In genomic region chr15:101277351-101277899, GRCm38 (mm10) we compare ENCODE assay signal across 8 mouse cellular contexts. TPM values are rescaled to one million over a fixed set of nuclear protein-coding genes. Genes with fewer than 3 reads are reported as not detected.
DNase-seq lines count a peak whose midpoint lies in the region; ATAC-seq and TF ChIP-seq lines count a peak whose summit lies in the region.
"Had no signal": no experiment of that assay in that cellular context is flagged by ENCODE, and none has a peak within 500 bp of the region (broad histone marks: within the 10 kb centered on the region; RNA-seq: fewer than 3 reads in every experiment).

No protein-coding gene starts in this region.

- TF ChIP-seq CTCF in lung, adult 2 months (IDR thresholded peaks at IDR 0.05; ENCODE audit: insufficient read depth, low read length) = no peak

- peak overlapping the region; percentile 63; the same call in 1 of the 2 replicates for H3K27ac ChIP-seq in forebrain, embryonic 12.5 days
- H3K27ac ChIP-seq in stomach, embryonic 16.5 days (ENCODE audit: low read length) = peak overlapping the region; percentile 43
- H3K27ac ChIP-seq: left cerebral cortex, adult 2 months had no signal

- H3K27me3 ChIP-seq in forebrain, embryonic 12.5 days = no peaks in the 10 kb centered on the region
- no peaks in the 10 kb centered on the region for H3K27me3 ChIP-seq in stomach, embryonic 16.5 days (ENCODE audit: control insufficient read depth, insufficient read depth, low read length)

- peak; percentile 67 for DNase-seq in right cerebral cortex, adult 18-20 months
- DNase-seq in right cerebral cortex, adult 2 months (ENCODE audit: low spot score in 2 of 2) = no peak
- peak; percentile 45 to 73 for DNase-seq in layer of hippocampus, postnatal 14 days (ENCODE audit: low spot score in 2 of 2)
- DNase-seq in lung, adult 2 months = no peak
- DNase-seq in heart, postnatal 25 days (ENCODE audit: low spot score) = no peak

- H3K4me3 ChIP-seq in forebrain, embryonic 12.5 days (replicated peaks) = no peak overlapping the region
- H3K4me3 ChIP-seq in stomach, embryonic 16.5 days (replicated peaks; ENCODE audit: low read length) = no peak overlapping the region
- H3K4me3 ChIP-seq in lung, adult 2 months (replicated peaks; ENCODE audit: extremely low read depth, low read depth, low read length) = no peak overlapping the region
- H3K4me3 ChIP-seq: left cerebral cortex, adult 2 months had no signal

- no peak for TF ChIP-seq POLR2A in lung, adult 2 months (IDR thresholded peaks at IDR 0.05; ENCODE audit: borderline replicate concordance, extremely low read depth, low read depth, low read length)

- H3K9me3 ChIP-seq in forebrain, embryonic 12.5 days = no peaks in the 10 kb centered on the region
- H3K9me3 ChIP-seq in stomach, embryonic 16.5 days (replicated peaks; ENCODE audit: control insufficient read depth, low read length) = no peaks in the 10 kb centered on the region

- no peak overlapping the region for H3K4me2 ChIP-seq in forebrain, embryonic 12.5 days
- H3K4me2 ChIP-seq in stomach, embryonic 16.5 days (ENCODE audit: low read depth, low read length) = no peak overlapping the region

- no peak overlapping the region for H3K9ac ChIP-seq in forebrain, embryonic 12.5 days
- H3K9ac ChIP-seq in stomach, embryonic 16.5 days (ENCODE audit: low read length) = no peak overlapping the region

- peaks cover 16% of the 10 kb centered on the region for H3K4me1 ChIP-seq in forebrain, embryonic 12.5 days
- H3K4me1 ChIP-seq in stomach, embryonic 16.5 days (ENCODE audit: control insufficient read depth, insufficient read depth, low read length) = peaks cover 24% of the 10 kb centered on the region
- no peaks in the 10 kb centered on the region for H3K4me1 ChIP-seq in lung, adult 2 months (ENCODE audit: control insufficient read depth, insufficient read depth, low read length)

- intact Hi-C loops in heart, postnatal 25 days (cut with DNase I) = no loop called here

- 11% methylated on average over 11 of the region's 11 CpGs for WGBS in forebrain, embryonic 12.5 days
- WGBS in stomach, embryonic 16.5 days = 47% methylated on average over 11 of the region's 11 CpGs
- WGBS in lung, adult 2 months = 61% methylated on average over 11 of the region's 11 CpGs

- ATAC-seq in forebrain, embryonic 12.5 days (ENCODE audit: low FRiP score) = no peak
- ATAC-seq in stomach, embryonic 16.5 days (ENCODE audit: insufficient read depth, low FRiP score) = peak; percentile 68; the same call in 1 of the 2 replicates

- peaks cover 13% of the 10 kb centered on the region for H3K36me3 ChIP-seq in forebrain, embryonic 12.5 days (replicated peaks)
- H3K36me3 ChIP-seq in stomach, embryonic 16.5 days (ENCODE audit: control insufficient read depth, insufficient read depth, low read length) = 0 out of 2 replicates have a peak, but pooled peaks cover 3% of the 10 kb centered on the region

RNA-seq across cellular contexts. Expression of gene Atg101, which starts 6.6 kb away (rescaled TPM):
- 61.9 and 63.2 TPM in 2 replicates for polyA plus RNA-seq in forebrain, embryonic 12.5 days (2016; fragmentation: Nextera tagmentation; extraction: Ambion mirVana)
- total RNA-seq in layer of hippocampus, postnatal 14 days (2021) = 10 to 100 TPM; 45.9 to 47.3 TPM
- polyA plus RNA-seq in stomach, embryonic 16.5 days (2015; fragmentation: Nextera tagmentation; extraction: Ambion mirVana) = 66.9 and 67.0 TPM in 2 replicates
- 36.1 and 38.6 TPM in 2 replicates for polyA plus RNA-seq in lung, adult 2 months (2012; rRNA removed)
- total RNA-seq in heart, postnatal 25 days (2021) = 10 to 100 TPM; 21.5 to 25.0 TPM

RNA-seq across cellular contexts. Expression of gene 6030408B16Rik, which starts 15.6 kb away (rescaled TPM):
- polyA plus RNA-seq in forebrain, embryonic 12.5 days (2016; fragmentation: Nextera tagmentation; extraction: Ambion mirVana) = 0.27 and 0.28 TPM in 2 replicates
- under 1 TPM; 0.28 to 0.69 TPM for total RNA-seq in layer of hippocampus, postnatal 14 days (2021)
- 9.4 and 9.5 TPM in 2 replicates for polyA plus RNA-seq in stomach, embryonic 16.5 days (2015; fragmentation: Nextera tagmentation; extraction: Ambion mirVana)
- polyA plus RNA-seq in lung, adult 2 months (2012; rRNA removed) = 35.1 and 39.4 TPM in 2 replicates
- 1 to 10 TPM; 1.3 to 1.5 TPM for total RNA-seq in heart, postnatal 25 days (2021)

RNA-seq across cellular contexts. Expression of gene Nr4a1, which starts 23.4 kb away (rescaled TPM):
- 2.9 and 3.6 TPM in 2 replicates for polyA plus RNA-seq in forebrain, embryonic 12.5 days (2016; fragmentation: Nextera tagmentation; extraction: Ambion mirVana)
- 10 to 100 TPM; 34.5 to 54.4 TPM for total RNA-seq in layer of hippocampus, postnatal 14 days (2021)
- 12.9 and 13.3 TPM in 2 replicates for polyA plus RNA-seq in stomach, embryonic 16.5 days (2015; fragmentation: Nextera tagmentation; extraction: Ambion mirVana)
- 40.0 and 43.4 TPM in 2 replicates for polyA plus RNA-seq in lung, adult 2 months (2012; rRNA removed)
- 1 to 10 TPM; 5.5 to 6.3 TPM for total RNA-seq in heart, postnatal 25 days (2021)

RNA-seq across cellular contexts. Expression of gene Grasp, which starts 53.4 kb away (rescaled TPM):
- polyA plus RNA-seq in forebrain, embryonic 12.5 days (2016; fragmentation: Nextera tagmentation; extraction: Ambion mirVana) = 4.1 and 4.7 TPM in 2 replicates
- total RNA-seq in layer of hippocampus, postnatal 14 days (2021) = 10 to 100 TPM; 53.4 to 55.2 TPM
- 2.1 and 2.7 TPM in 2 replicates for polyA plus RNA-seq in stomach, embryonic 16.5 days (2015; fragmentation: Nextera tagmentation; extraction: Ambion mirVana)
- 36.6 and 58.8 TPM in 2 replicates for polyA plus RNA-seq in lung, adult 2 months (2012; rRNA removed)
- total RNA-seq in heart, postnatal 25 days (2021) = 10 to 100 TPM in 1 of 2 experiments, 1 to 10 TPM in 1; 9.4 to 12.3 TPM

Comparison
In these comparisons a context has a peak if more than half of its experiments do, and no peak if none do; other contexts are left out.
1. DNase-seq: peak in right cerebral cortex, adult 18-20 months (single experiment) and layer of hippocampus, postnatal 14 days (2 of 2); none in right cerebral cortex, adult 2 months (0 of 2), lung, adult 2 months (single experiment) and heart, postnatal 25 days (single experiment).